Mouse (Mus musculus) subcutaneous adipose tissue, adult 2 months (tissue): Measurements from ENCODE around the gene Zbtb6. TPM values are rescaled to one million over a fixed set of nuclear protein-coding genes. Genes with fewer than 3 reads are reported as not detected.

Experiments used
- polyA plus RNA-seq: library from polyadenylated mRNA; depleted of rRNA; stranded (reverse); fragments of >200 nt; gene quantifications from 2 replicates; pipeline ENCODE4 v1.2.3, GENCODE M21; 2012; ENCODE audit warnings: low replicate concordance; rRNA removed

Gene Zbtb6
- 2.2 and 3.3 TPM in 2 replicates for polyA plus RNA-seq

GRCm38 (mm10) chr2:37442611-37443591 is at the start of gene Zbtb6, which contains the start of the genes Zbtb26 and Rabgap1:
Gene Zbtb6, minus strand, starts transcription at chr2:37443171.
Gene Zbtb26, minus strand, starts transcription at chr2:37443135.
Gene Rabgap1, plus strand, starts transcription at chr2:37443279.

GRCm38 (mm10) chr2:37422306-37423304 is 20.4 kb downstream of the Zbtb6 start, which contains the start of gene Rc3h2:
Gene Rc3h2, minus strand, starts transcription at chr2:37422903.

Other genes with a start within 250 kb of the Zbtb6 start
- not detected in 2 replicates for gene Olfr366, start 231.6 kb downstream of the Zbtb6 start, polyA plus RNA-seq
- gene Olfr368, start 116.7 kb downstream of the Zbtb6 start, polyA plus RNA-seq = not detected in 2 replicates
- 10.7 and 13.6 TPM in 2 replicates for gene Pdcl, start 83.8 kb downstream of the Zbtb6 start, polyA plus RNA-seq
- 6.6 and 11.3 TPM in 2 replicates for gene Rc3h2, start 20.3 kb downstream of the Zbtb6 start, polyA plus RNA-seq
- 3.5 and 5.7 TPM in 2 replicates for gene Zbtb26, start within 50 bp of the Zbtb6 start, polyA plus RNA-seq
- 12.8 and 16.5 TPM in 2 replicates for gene Rabgap1, start 108 bp upstream of the Zbtb6 start, polyA plus RNA-seq
- 0.31 and 0.46 TPM in 2 replicates for gene Gpr21, start 73.2 kb upstream of the Zbtb6 start, polyA plus RNA-seq